Comparison of ENCODE assay signal across 31 mouse cellular contexts in genomic region chr2:13183124-13183523, GRCm38 (mm10).
DNase-seq lines count a peak whose midpoint lies in the region; ATAC-seq and TF ChIP-seq lines count a peak whose summit lies in the region.
"Had no signal": no experiment of that assay in that cellular context is flagged by ENCODE, and none has a peak within 500 bp of the region (broad histone marks: within the 10 kb centered on the region; RNA-seq: fewer than 3 reads in every experiment).

No protein-coding gene starts in this region.

- TF ChIP-seq CTCF in lung, adult 2 months (IDR thresholded peaks at IDR 0.05; ENCODE audit: insufficient read depth, low read length) = no peak
- TF ChIP-seq CTCF in intestine, postnatal 0 days (IDR thresholded peaks at IDR 0.05; ENCODE audit: low read depth) = no peak

- no peak for TF ChIP-seq POLR2A in lung, adult 2 months (IDR thresholded peaks at IDR 0.05; ENCODE audit: borderline replicate concordance, extremely low read depth, low read depth, low read length)

- no peak overlapping the region for H3K27ac ChIP-seq in heart, embryonic 11.5 days (ENCODE audit: low read depth, low read length)
- no peak overlapping the region for H3K27ac ChIP-seq in limb, embryonic 15.5 days
- H3K27ac ChIP-seq in limb, embryonic 10.5 days = no peak overlapping the region
- H3K27ac ChIP-seq in lung, embryonic 15.5 days = no peak overlapping the region
- no peak overlapping the region for H3K27ac ChIP-seq in intestine, postnatal 0 days (ENCODE audit: low read depth, low read length)
- H3K27ac ChIP-seq: embryonic facial prominence, embryonic 13.5 days; gastrocnemius, adult 2 months; heart, adult 2 months; hindbrain, embryonic 15.5 days; kidney, postnatal 0 days; midbrain, embryonic 13.5 days; stomach, postnatal 0 days had no signal

- H3K4me3 ChIP-seq in heart, embryonic 11.5 days (ENCODE audit: low read depth, low read length) = no peak overlapping the region
- no peak overlapping the region for H3K4me3 ChIP-seq in limb, embryonic 15.5 days
- H3K4me3 ChIP-seq in limb, embryonic 10.5 days = no peak overlapping the region
- no peak overlapping the region for H3K4me3 ChIP-seq in lung, embryonic 15.5 days
- H3K4me3 ChIP-seq in lung, adult 2 months (replicated peaks; ENCODE audit: extremely low read depth, low read depth, low read length) = no peak overlapping the region
- H3K4me3 ChIP-seq in intestine, postnatal 0 days (ENCODE audit: low read depth, low read length) = no peak overlapping the region
- H3K4me3 ChIP-seq: embryonic facial prominence, embryonic 13.5 days; gastrocnemius, adult 2 months; heart, adult 2 months; hindbrain, embryonic 15.5 days; midbrain, embryonic 13.5 days had no signal

- no peak overlapping the region for H3K9ac ChIP-seq in heart, embryonic 11.5 days (ENCODE audit: low read depth, low read length)
- no peak overlapping the region for H3K9ac ChIP-seq in limb, embryonic 15.5 days
- H3K9ac ChIP-seq in lung, embryonic 15.5 days = no peak overlapping the region
- H3K9ac ChIP-seq in intestine, postnatal 0 days (ENCODE audit: low read depth, low read length) = no peak overlapping the region
- H3K9ac ChIP-seq: embryonic facial prominence, embryonic 13.5 days; hindbrain, embryonic 15.5 days; midbrain, embryonic 13.5 days had no signal

- no peaks in the 10 kb centered on the region for H3K27me3 ChIP-seq in heart, embryonic 11.5 days (ENCODE audit: control insufficient read depth, insufficient read depth, low read length)
- H3K27me3 ChIP-seq in limb, embryonic 15.5 days = no peaks in the 10 kb centered on the region
- no peaks in the 10 kb centered on the region for H3K27me3 ChIP-seq in limb, embryonic 10.5 days (ENCODE audit: low read depth, poor library complexity, severe bottlenecking)
- no peaks in the 10 kb centered on the region for H3K27me3 ChIP-seq in lung, embryonic 15.5 days
- H3K27me3 ChIP-seq in intestine, postnatal 0 days (replicated peaks; ENCODE audit: control insufficient read depth, insufficient read depth, low read length) = no peaks in the 10 kb centered on the region
- H3K27me3 ChIP-seq: embryonic facial prominence, embryonic 13.5 days; hindbrain, embryonic 15.5 days; Patski had no signal

- DNase-seq in heart, adult 11 months = peak; percentile 76
- no peak for DNase-seq in limb, embryonic 10.5 days (ENCODE audit: low spot score)
- DNase-seq in lung, adult 2 months = no peak
- DNase-seq: adrenal gland, postnatal 10 days; cerebellum, adult 11 months; cerebellum, adult 9-11 months; gastrocnemius, adult 2 months; gastrocnemius, postnatal 36 days; heart, adult 2 months; heart, postnatal 4 days; kidney, adult 18-20 months; kidney, postnatal 4 days; lung, postnatal 10 days; right cerebral cortex, adult 18-20 months; right cerebral cortex, postnatal 4 days; thymus, adult 18-20 months; thymus, postnatal 36 days had no signal

- no peak; the same call in 1 of the 2 replicates for ATAC-seq in heart, embryonic 11.5 days (replicated peaks; ENCODE audit: insufficient number of reproducible peaks, low FRiP score, low TSS enrichment)
- ATAC-seq in limb, embryonic 15.5 days (ENCODE audit: insufficient number of reproducible peaks, low FRiP score, low TSS enrichment, low read depth) = peak; percentile 30; the same call in 1 of the 2 replicates
- ATAC-seq in lung, embryonic 15.5 days (ENCODE audit: borderline replicate concordance, extremely low read depth, low FRiP score, low TSS enrichment) = peak; percentile 46; the same call in 1 of the 2 replicates
- peak; percentile 68 for ATAC-seq in erythroid progenitor cell, adult 5-6 weeks (replicated peaks; ENCODE audit: low FRiP score, poor library complexity, severe bottlenecking)
- ATAC-seq in intestine, postnatal 0 days = no peak
- ATAC-seq: forebrain, embryonic 16.5 days; inflammation-experienced regulatory T-cells, adult 6 months; midbrain, embryonic 13.5 days; Patski had no signal

- H3K9me3 ChIP-seq in heart, embryonic 11.5 days (replicated peaks; ENCODE audit: control insufficient read depth, low read length) = no peaks in the 10 kb centered on the region
- no peaks in the 10 kb centered on the region for H3K9me3 ChIP-seq in limb, embryonic 15.5 days
- H3K9me3 ChIP-seq in limb, embryonic 10.5 days (replicated peaks) = no peaks in the 10 kb centered on the region
- H3K9me3 ChIP-seq in lung, embryonic 15.5 days = no peaks in the 10 kb centered on the region
- H3K9me3 ChIP-seq in intestine, postnatal 0 days (ENCODE audit: control insufficient read depth) = no peaks in the 10 kb centered on the region
- H3K9me3 ChIP-seq: embryonic facial prominence, embryonic 13.5 days; G1E; hindbrain, embryonic 15.5 days; midbrain, embryonic 13.5 days had no signal

- WGBS in heart, embryonic 11.5 days (ENCODE audit: insufficient replicate concordance) = 87% methylated on average over 3 of the region's 3 CpGs
- WGBS in limb, embryonic 15.5 days = 83% methylated on average over 3 of the region's 3 CpGs
- WGBS in limb, embryonic 10.5 days = 95% methylated on average over 3 of the region's 3 CpGs
- WGBS in lung, embryonic 15.5 days = 83% methylated on average over 3 of the region's 3 CpGs
- WGBS in lung, adult 2 months = 95% methylated on average over 3 of the region's 3 CpGs
- WGBS in intestine, postnatal 0 days = 91% methylated on average over 3 of the region's 3 CpGs

- H3K4me2 ChIP-seq in heart, embryonic 11.5 days = no peak overlapping the region
- no peak overlapping the region for H3K4me2 ChIP-seq in limb, embryonic 15.5 days
- no peak overlapping the region for H3K4me2 ChIP-seq in lung, embryonic 15.5 days
- H3K4me2 ChIP-seq in intestine, postnatal 0 days (replicated peaks; ENCODE audit: low read depth) = no peak overlapping the region
- H3K4me2 ChIP-seq: embryonic facial prominence, embryonic 13.5 days; hindbrain, embryonic 15.5 days; midbrain, embryonic 13.5 days had no signal

- H3K4me1 ChIP-seq in heart, embryonic 11.5 days (ENCODE audit: control insufficient read depth, insufficient read depth, low read length) = no peaks in the 10 kb centered on the region
- H3K4me1 ChIP-seq in limb, embryonic 15.5 days = no peaks in the 10 kb centered on the region
- H3K4me1 ChIP-seq in limb, embryonic 10.5 days = no peaks in the 10 kb centered on the region
- no peaks in the 10 kb centered on the region for H3K4me1 ChIP-seq in lung, embryonic 15.5 days
- H3K4me1 ChIP-seq in lung, adult 2 months (ENCODE audit: control insufficient read depth, insufficient read depth, low read length) = no peaks in the 10 kb centered on the region
- no peaks in the 10 kb centered on the region for H3K4me1 ChIP-seq in intestine, postnatal 0 days (replicated peaks; ENCODE audit: control insufficient read depth, insufficient read depth, low read length)
- H3K4me1 ChIP-seq: embryonic facial prominence, embryonic 13.5 days had no signal

- no peaks in the 10 kb centered on the region for H3K36me3 ChIP-seq in heart, embryonic 11.5 days (ENCODE audit: control insufficient read depth, insufficient read depth, low read length)
- H3K36me3 ChIP-seq in limb, embryonic 15.5 days = no peaks in the 10 kb centered on the region
- H3K36me3 ChIP-seq in limb, embryonic 10.5 days = no peaks in the 10 kb centered on the region
- no peaks in the 10 kb centered on the region for H3K36me3 ChIP-seq in lung, embryonic 15.5 days
- no peaks in the 10 kb centered on the region for H3K36me3 ChIP-seq in intestine, postnatal 0 days (ENCODE audit: control insufficient read depth, insufficient read depth)
- H3K36me3 ChIP-seq: hindbrain, embryonic 15.5 days; midbrain, embryonic 13.5 days had no signal

Comparison
In these comparisons a context has a peak if more than half of its experiments do, and no peak if none do; other contexts are left out.
1. ATAC-seq: peak in limb, embryonic 15.5 days (single experiment), lung, embryonic 15.5 days (single experiment) and erythroid progenitor cell, adult 5-6 weeks (single experiment); none in heart, embryonic 11.5 days (single experiment) and intestine, postnatal 0 days (single experiment).